Mouse (Mus musculus): ENCODE data around the gene Tusc2.

GRCm38 (mm10) chr9:107542721-107543120 is 20.3 kb upstream of the Tusc2 start:
- TF ChIP-seq FLI1 (IDR thresholded peaks at IDR 0.05; ENCODE audit: low read length) (no peak), GATA1 (IDR thresholded peaks at IDR 0.05; ENCODE audit: borderline replicate concordance, low read length) (no peak)
